Mouse (Mus musculus) liver, embryonic 14.5 days (tissue): ENCODE results near the gene Pycard. TPM values are rescaled to one million over a fixed set of nuclear protein-coding genes. Genes with fewer than 3 reads are reported as not detected.
"Not testable (repeated sequence)": the region's sequence is repeated elsewhere in the genome, so short reads cannot be mapped to it uniquely, and the experiment has no call there.

ENCODE experiments used
- ATAC-seq: fragments of 200-750 bp; cut with Nextera tagmentation; 2 replicates; pipeline ENCODE4 v1.8.0; 2017; ENCODE audit warnings: moderate number of reproducible peaks, mild to moderate bottlenecking, moderate library complexity; ENCODE audit not compliant: insufficient read depth
- DNase-seq, 3 experiments: peaks; one replicate each; pipeline ENCODE4 v3.0.0-alpha.2; 2012 to 2013; ENCODE audit warnings: low read depth in 3 of 3, low spot score in 3 of 3
- H3K27ac ChIP-seq: fragments of 300-500 bp; sonication (generic); 2 replicates; pipeline ENCODE4 v1.5.1; 2014; ENCODE audit warnings: moderate library complexity, mild to moderate bottlenecking, control low read depth, inconsistent platforms
- H3K27me3 ChIP-seq: fragments of 300-500 bp; sonication (generic); 2 replicates; pipeline ENCODE4 v1.6.1; 2014; ENCODE audit warnings: mild to moderate bottlenecking, low read length, moderate library complexity; ENCODE audit not compliant: control insufficient read depth, insufficient read depth
- H3K36me3 ChIP-seq: fragments of 300-500 bp; sonication (generic); replicated peaks from 2 replicates; pipeline ENCODE4 v1.6.1; 2014; ENCODE audit warnings: low read depth; ENCODE audit not compliant: control insufficient read depth, insufficient read depth
- H3K4me1 ChIP-seq, 2 experiments: fragments of 200-500 bp in 1 of 2; fragments of 300-500 bp in 1 of 2; sonication (generic) in 1 of 2; replicated peaks; 2 replicates each; pipeline ENCODE4 v1.6.1; 2012 to 2014; ENCODE audit warnings: antibody characterized with exemption in 1 of 2, inconsistent platforms in 1 of 2, low read length in 1 of 2; ENCODE audit not compliant: control insufficient read depth in 2 of 2, insufficient read depth in 2 of 2
- H3K4me2 ChIP-seq: fragments of 300-500 bp; sonication (generic); 2 replicates; pipeline ENCODE4 v1.6.1; 2014; ENCODE audit warnings: low read depth, mild to moderate bottlenecking, control low read depth, moderate library complexity
- H3K4me3 ChIP-seq, 2 experiments: fragments of 200-500 bp in 1 of 2; fragments of 300-500 bp in 1 of 2; sonication (generic) in 1 of 2; 2 replicates each; pipeline ENCODE4 v1.5.1; 2012 to 2014; ENCODE audit warnings: low read depth in 2 of 2, low read length in 2 of 2, mild to moderate bottlenecking in 2 of 2, control low read depth in 1 of 2, inconsistent platforms in 1 of 2, moderate library complexity in 1 of 2; ENCODE audit not compliant: insufficient read depth in 1 of 2
- H3K9ac ChIP-seq: fragments of 300-500 bp; sonication (generic); replicated peaks from 2 replicates; pipeline ENCODE4 v1.6.1; 2014; ENCODE audit warnings: mild to moderate bottlenecking, control low read depth, moderate library complexity
- H3K9me3 ChIP-seq: fragments of 300-500 bp; sonication (generic); 2 replicates; pipeline ENCODE4 v1.6.1; 2016; ENCODE audit warnings: low read length, mixed read lengths; ENCODE audit not compliant: control insufficient read depth
- CTCF ChIP-seq: IDR thresholded peaks from 2 replicates; pipeline ENCODE4 v1.5.1; 2016; ENCODE audit warnings: antibody characterized with exemption, low read depth, control low read depth
- EP300 ChIP-seq: IDR thresholded peaks from 2 replicates; pipeline ENCODE4 v1.6.1; 2016; ENCODE audit warnings: antibody characterized with exemption, low read depth
- WGBS: fragments of 180-500 bp; shearing (Covaris S2); extraction: QIAGEN DNeasy Blood & Tissue Kit; methylation state at CpG from one replicate; pipeline ENCODE4 v1.1.7; 2014; ENCODE audit not compliant: insufficient replicate concordance; 5-methylcytosine and 5-hydroxymethylcytosine counted together
- polyA plus RNA-seq, 2 experiments: library from polyadenylated mRNA; depleted of rRNA in 1 of 2; stranded (reverse) in 1 of 2; unstranded in 1 of 2; fragments of >200 nt; fragmentation: Nextera tagmentation in 1 of 2; extraction: Ambion mirVana in 1 of 2; gene quantifications; 2 replicates each; pipeline versions ENCODE4 v1.2.1 to v1.2.3; 2012 to 2014

Gene Pycard
- polyA plus RNA-seq, 2 experiments: 20.2 to 39.3 TPM

DNA sequence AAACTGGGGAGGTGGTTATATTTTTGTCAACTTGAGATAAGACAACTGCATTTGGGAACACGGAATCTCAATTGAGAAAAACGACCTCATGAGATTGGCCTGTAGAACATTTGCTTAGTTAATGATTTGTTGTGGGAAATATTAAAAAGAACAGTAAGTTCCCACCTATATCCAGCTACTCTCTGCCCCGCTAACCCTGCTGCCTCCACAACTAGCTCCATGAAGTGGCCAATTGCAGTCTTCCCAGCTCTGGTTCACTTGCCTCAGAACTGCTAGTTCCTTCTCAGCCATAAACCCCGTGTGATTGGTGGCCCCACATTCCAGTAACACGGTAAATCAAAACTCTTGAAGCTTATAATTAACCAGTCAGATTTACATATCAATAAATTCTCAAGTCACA lies 34.3 kb downstream of the Pycard start:
- Histone ChIP-seq H3K27me3 (no peaks in the 10 kb centered on the region), H3K4me1 (no peaks in the 10 kb centered on the region), H3K27ac (no peak overlapping the region), H3K36me3 (no peaks in the 10 kb centered on the region), H3K4me2 (no peak overlapping the region), H3K9ac (no peak overlapping the region), H3K4me3 (no peak overlapping the region), H3K9me3 (no peaks in the 10 kb centered on the region)
- 49% methylated on average over 5 of the region's 5 CpGs for WGBS
- TF ChIP-seq EP300: no peak
- DNase-seq (no peak), ATAC-seq (no peak)

DNA sequence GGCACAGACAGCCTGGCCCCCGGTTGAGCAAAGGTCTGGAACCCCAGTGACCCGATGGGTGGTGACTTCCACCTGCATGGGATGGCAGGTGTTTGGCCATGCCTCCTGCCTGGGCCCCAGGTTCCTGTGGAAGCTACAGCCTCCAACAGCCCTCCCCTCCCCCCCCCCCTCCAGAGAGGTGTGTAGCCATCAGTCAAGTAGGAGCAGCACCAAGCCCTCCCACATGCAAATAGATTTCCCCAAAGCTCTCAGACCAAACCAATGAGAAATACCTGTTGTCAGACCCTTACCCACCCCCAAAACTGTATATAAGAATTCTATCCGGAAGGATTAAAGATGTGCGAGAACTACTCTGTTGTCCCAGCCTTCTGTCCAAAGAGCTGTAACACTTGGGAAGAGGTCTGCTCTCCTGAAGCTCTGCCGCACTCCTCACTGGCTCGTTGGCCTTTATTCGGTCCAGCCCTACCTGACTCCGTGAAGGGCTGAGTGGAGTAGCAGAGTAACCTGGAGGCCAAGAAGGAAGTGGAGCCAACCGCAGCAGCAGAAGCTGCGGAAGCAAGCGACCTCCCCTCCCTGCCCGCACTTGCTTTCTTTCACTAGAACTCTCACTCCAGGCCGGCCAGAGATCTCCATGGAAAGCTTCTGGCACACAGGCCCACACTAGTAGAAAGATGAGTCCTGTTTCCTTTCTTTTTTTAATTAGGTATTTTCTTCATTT lies 40.6 kb downstream of the Pycard start:
- no peak for DNase-seq
- Histone ChIP-seq H3K4me2 (no peak overlapping the region), H3K27ac (no peak overlapping the region), H3K9me3 (no peaks in the 10 kb centered on the region), H3K4me3 (no peak overlapping the region), H3K27me3 (no peaks in the 10 kb centered on the region), H3K36me3 (no peaks in the 10 kb centered on the region), H3K4me1 (no peaks in the 10 kb centered on the region), H3K9ac (no peak overlapping the region)
- TF ChIP-seq EP300: no peak
- no peak for TF ChIP-seq CTCF
- no peak for ATAC-seq
- 19% methylated on average over 13 of the region's 13 CpGs for WGBS

- Histone ChIP-seq H3K27me3 (peaks cover 12% of the 10 kb centered on the region), H3K4me2 (no peak within 1 kb of the TSS), H3K27ac (no peak within 1 kb of the TSS), H3K36me3 (no peaks in the 10 kb centered on the region), H3K4me1 (no peaks in the 10 kb centered on the region), H3K4me3 (no peak within 1 kb of the TSS), H3K9ac (no peak within 1 kb of the TSS), H3K9me3 (no peaks in the 10 kb centered on the region)
- DNase-seq (no peak), ATAC-seq (no peak)
- 61% methylated on average over 6 of the region's 6 CpGs for WGBS
- TF ChIP-seq EP300 (no peak), CTCF (no peak)
Measured at GRCm38 (mm10) chr7:127946470-127947023, 47.1 kb downstream of the Pycard start, which contains the start of gene Prss36. Gene Prss36, minus strand, starts transcription at chr7:127946725.

DNA sequence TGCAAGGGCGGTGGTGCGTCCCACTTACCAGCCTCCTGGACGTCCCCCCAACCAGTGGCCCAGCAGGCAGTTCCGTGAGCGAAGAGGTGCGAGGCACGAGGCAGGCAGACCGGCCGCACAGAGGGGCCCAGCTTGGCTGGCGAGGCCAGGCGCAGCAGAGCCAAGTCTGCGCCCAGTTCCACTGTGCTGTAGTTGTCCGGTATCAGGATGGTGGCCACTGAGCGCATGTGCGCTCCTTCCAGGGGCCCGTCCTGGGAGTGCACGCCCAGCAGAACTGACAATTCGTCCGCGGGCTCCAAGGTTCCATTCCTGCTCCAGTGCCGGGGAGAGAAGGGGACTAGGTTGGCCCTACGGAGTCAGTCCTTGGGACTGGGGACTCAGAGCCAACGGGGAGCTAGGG lies 49.1 kb downstream of the Pycard start:
- no peaks in the 10 kb centered on the region for H3K9me3 ChIP-seq
- ATAC-seq (0 out of 2 replicates have a peak, but pooled peaks have one; percentile 21), DNase-seq (no peak)
- H3K4me3 ChIP-seq: no peak overlapping the region
- WGBS: 17% methylated on average over 23 of the region's 23 CpGs
- TF ChIP-seq CTCF (no peak), EP300 (no peak)
- no peak overlapping the region for H3K27ac ChIP-seq
- no peak overlapping the region for H3K4me2 ChIP-seq
- H3K36me3 ChIP-seq: no peaks in the 10 kb centered on the region
- no peaks in the 10 kb centered on the region for H3K4me1 ChIP-seq
- H3K9ac ChIP-seq: no peak overlapping the region
- peaks cover 12% of the 10 kb centered on the region for H3K27me3 ChIP-seq

DNA sequence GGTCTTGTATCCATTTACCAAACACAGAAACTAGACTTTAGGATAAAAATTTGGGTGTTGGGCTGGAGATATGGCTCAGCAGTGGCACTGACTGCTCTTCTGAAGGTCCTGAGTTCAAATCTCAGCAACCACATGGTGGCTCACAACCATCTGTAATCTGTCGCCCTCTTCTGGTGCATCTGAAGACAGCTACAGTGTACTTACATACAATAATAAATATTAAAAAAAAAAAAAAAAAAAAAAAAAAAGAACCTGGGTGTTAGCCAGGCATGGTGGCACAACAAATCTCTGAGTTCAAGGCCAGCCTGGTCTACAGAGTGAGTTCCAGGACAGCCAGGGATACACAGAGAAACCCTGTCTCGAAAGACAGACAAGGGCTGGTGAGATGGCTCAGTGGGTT lies 51.6 kb downstream of the Pycard start:
- peaks cover 12% of the 10 kb centered on the region for H3K27me3 ChIP-seq
- H3K4me2 ChIP-seq, H3K4me1 ChIP-seq, DNase-seq, H3K4me3 ChIP-seq, H3K36me3 ChIP-seq, H3K9me3 ChIP-seq, H3K9ac ChIP-seq, ATAC-seq, H3K27ac ChIP-seq: not testable (repeated sequence)
- WGBS: 22% methylated on average over 2 of the region's 2 CpGs
- peak; percentile 30; the same call in 1 of the 2 replicates for TF ChIP-seq CTCF

Other genes with a start within 250 kb of the Pycard start
- gene Fbxl19, start 249.3 kb downstream of the Pycard start, polyA plus RNA-seq (2012; rRNA removed): 10.8 and 11.3 TPM in 2 replicates
- gene Fbxl19, start 249.3 kb downstream of the Pycard start, polyA plus RNA-seq (2014; fragmentation: Nextera tagmentation; extraction: Ambion mirVana): 0.85 and 1.1 TPM in 2 replicates
- gene Orai3, start 224.1 kb downstream of the Pycard start, polyA plus RNA-seq (2012; rRNA removed): 6.9 and 7.2 TPM in 2 replicates
- 3.9 and 4.9 TPM in 2 replicates for gene Orai3, start 224.1 kb downstream of the Pycard start, polyA plus RNA-seq (2014; fragmentation: Nextera tagmentation; extraction: Ambion mirVana)
- gene Setd1a, start 217.2 kb downstream of the Pycard start, polyA plus RNA-seq (2012; rRNA removed): 5.7 TPM in 2 replicates
- gene Setd1a, start 217.2 kb downstream of the Pycard start, polyA plus RNA-seq (2014; fragmentation: Nextera tagmentation; extraction: Ambion mirVana): 10.5 and 12.3 TPM in 2 replicates
- gene Gm49388, start 208.3 kb downstream of the Pycard start, polyA plus RNA-seq (2012; rRNA removed): 1.2 TPM in 1 of 2 replicates, not detected in the other
- not detected in 2 replicates for gene Gm49388, start 208.3 kb downstream of the Pycard start, polyA plus RNA-seq (2014; fragmentation: Nextera tagmentation; extraction: Ambion mirVana)
- 44.8 and 45.5 TPM in 2 replicates for gene Hsd3b7, start 193.3 kb downstream of the Pycard start, polyA plus RNA-seq (2012; rRNA removed)
- 44.8 and 45.5 TPM in 2 replicates for gene Hsd3b7, start 193.3 kb downstream of the Pycard start, polyA plus RNA-seq (2014; fragmentation: Nextera tagmentation; extraction: Ambion mirVana)
- 20.4 and 34.9 TPM in 2 replicates for gene Stx4a, start 169.6 kb downstream of the Pycard start, polyA plus RNA-seq (2012; rRNA removed)
- gene Stx4a, start 169.6 kb downstream of the Pycard start, polyA plus RNA-seq (2014; fragmentation: Nextera tagmentation; extraction: Ambion mirVana): 7.2 and 8.1 TPM in 2 replicates
- 0.95 and 1.1 TPM in 2 replicates for gene Stx1b, start 169.3 kb downstream of the Pycard start, polyA plus RNA-seq (2012; rRNA removed)
- 0.05 and 0.21 TPM in 2 replicates for gene Stx1b, start 169.3 kb downstream of the Pycard start, polyA plus RNA-seq (2014; fragmentation: Nextera tagmentation; extraction: Ambion mirVana)
- gene Zfp646, start 117.6 kb downstream of the Pycard start, polyA plus RNA-seq (2012; rRNA removed): 5.8 and 6.7 TPM in 2 replicates
- 4.6 and 5.1 TPM in 2 replicates for gene Zfp646, start 117.6 kb downstream of the Pycard start, polyA plus RNA-seq (2014; fragmentation: Nextera tagmentation; extraction: Ambion mirVana)
- 3.0 TPM in 2 replicates for gene Zfp668, start 117.0 kb downstream of the Pycard start, polyA plus RNA-seq (2012; rRNA removed)
- gene Zfp668, start 117.0 kb downstream of the Pycard start, polyA plus RNA-seq (2014; fragmentation: Nextera tagmentation; extraction: Ambion mirVana): 3.9 and 4.3 TPM in 2 replicates
- 0.38 and 0.48 TPM in 2 replicates for gene Prss53, start 102.9 kb downstream of the Pycard start, polyA plus RNA-seq (2012; rRNA removed)
- 0.05 and 0.29 TPM in 2 replicates for gene Prss53, start 102.9 kb downstream of the Pycard start, polyA plus RNA-seq (2014; fragmentation: Nextera tagmentation; extraction: Ambion mirVana)
- not detected in 2 replicates for gene Gm21974, start 98.4 kb downstream of the Pycard start, polyA plus RNA-seq (2012; rRNA removed)
- not detected in 2 replicates for gene Gm21974, start 98.4 kb downstream of the Pycard start, polyA plus RNA-seq (2014; fragmentation: Nextera tagmentation; extraction: Ambion mirVana)
- gene Vkorc1, start 98.2 kb downstream of the Pycard start, polyA plus RNA-seq (2012; rRNA removed): 74.0 and 104 TPM in 2 replicates
- 107 and 116 TPM in 2 replicates for gene Vkorc1, start 98.2 kb downstream of the Pycard start, polyA plus RNA-seq (2014; fragmentation: Nextera tagmentation; extraction: Ambion mirVana)
- gene Bckdk, start 89.8 kb downstream of the Pycard start, polyA plus RNA-seq (2012; rRNA removed): 28.0 and 29.7 TPM in 2 replicates
- gene Bckdk, start 89.8 kb downstream of the Pycard start, polyA plus RNA-seq (2014; fragmentation: Nextera tagmentation; extraction: Ambion mirVana): 68.3 and 76.0 TPM in 2 replicates
- gene Kat8, start 81.4 kb downstream of the Pycard start, polyA plus RNA-seq (2012; rRNA removed): 9.6 and 13.7 TPM in 2 replicates
- 15.7 and 17.6 TPM in 2 replicates for gene Kat8, start 81.4 kb downstream of the Pycard start, polyA plus RNA-seq (2014; fragmentation: Nextera tagmentation; extraction: Ambion mirVana)
- 8.3 and 12.6 TPM in 2 replicates for gene Prss8, start 63.8 kb downstream of the Pycard start, polyA plus RNA-seq (2012; rRNA removed)
- 9.8 and 10.3 TPM in 2 replicates for gene Prss8, start 63.8 kb downstream of the Pycard start, polyA plus RNA-seq (2014; fragmentation: Nextera tagmentation; extraction: Ambion mirVana)
- 2.0 and 2.3 TPM in 2 replicates for gene Prss36, start 47.1 kb downstream of the Pycard start, polyA plus RNA-seq (2012; rRNA removed)
- 3.0 TPM in 2 replicates for gene Prss36, start 47.1 kb downstream of the Pycard start, polyA plus RNA-seq (2014; fragmentation: Nextera tagmentation; extraction: Ambion mirVana)
- gene Fus, start 26.4 kb downstream of the Pycard start, polyA plus RNA-seq (2012; rRNA removed): 169 and 278 TPM in 2 replicates
- gene Fus, start 26.4 kb downstream of the Pycard start, polyA plus RNA-seq (2014; fragmentation: Nextera tagmentation; extraction: Ambion mirVana): 15.8 and 17.1 TPM in 2 replicates
- 0.03 and 0.04 TPM in 2 replicates for gene Trim72, start 10.1 kb upstream of the Pycard start, polyA plus RNA-seq (2012; rRNA removed)
- gene Trim72, start 10.1 kb upstream of the Pycard start, polyA plus RNA-seq (2014; fragmentation: Nextera tagmentation; extraction: Ambion mirVana): not detected in 2 replicates
- 1.9 and 2.7 TPM in 2 replicates for gene Itgam, start 68.8 kb upstream of the Pycard start, polyA plus RNA-seq (2012; rRNA removed)
- gene Itgam, start 68.8 kb upstream of the Pycard start, polyA plus RNA-seq (2014; fragmentation: Nextera tagmentation; extraction: Ambion mirVana): 1.1 and 1.5 TPM in 2 replicates
- 0.02 TPM in 1 of 2 replicates, not detected in the other for gene Gm49368, start 68.8 kb upstream of the Pycard start, polyA plus RNA-seq (2012; rRNA removed)
- gene Gm49368, start 68.8 kb upstream of the Pycard start, polyA plus RNA-seq (2014; fragmentation: Nextera tagmentation; extraction: Ambion mirVana): 0.03 TPM in 1 of 2 replicates, not detected in the other
- 0.09 and 0.16 TPM in 2 replicates for gene Itgax, start 135.7 kb upstream of the Pycard start, polyA plus RNA-seq (2012; rRNA removed)
- gene Itgax, start 135.7 kb upstream of the Pycard start, polyA plus RNA-seq (2014; fragmentation: Nextera tagmentation; extraction: Ambion mirVana): 0.10 and 0.16 TPM in 2 replicates
- 0.01 and 0.08 TPM in 2 replicates for gene Itgad, start 160.5 kb upstream of the Pycard start, polyA plus RNA-seq (2012; rRNA removed)
- gene Itgad, start 160.5 kb upstream of the Pycard start, polyA plus RNA-seq (2014; fragmentation: Nextera tagmentation; extraction: Ambion mirVana): not detected in 2 replicates
- gene Cox6a2, start 212.5 kb upstream of the Pycard start, polyA plus RNA-seq (2012; rRNA removed): 0.37 and 0.54 TPM in 2 replicates
- 0.76 and 1.0 TPM in 2 replicates for gene Cox6a2, start 212.5 kb upstream of the Pycard start, polyA plus RNA-seq (2014; fragmentation: Nextera tagmentation; extraction: Ambion mirVana)
- gene Armc5, start 243.5 kb upstream of the Pycard start, polyA plus RNA-seq (2012; rRNA removed): 5.2 and 6.1 TPM in 2 replicates
- 4.6 and 4.9 TPM in 2 replicates for gene Armc5, start 243.5 kb upstream of the Pycard start, polyA plus RNA-seq (2014; fragmentation: Nextera tagmentation; extraction: Ambion mirVana)
- 0.92 and 1.1 TPM in 2 replicates for gene 9130023H24Rik, start 244.2 kb upstream of the Pycard start, polyA plus RNA-seq (2012; rRNA removed)
- gene 9130023H24Rik, start 244.2 kb upstream of the Pycard start, polyA plus RNA-seq (2014; fragmentation: Nextera tagmentation; extraction: Ambion mirVana): 1.6 and 2.1 TPM in 2 replicates